Mouse (Mus musculus) G1E (cell line): ENCODE results near the gene Fgfr2.

Experiments used
- CTCF ChIP-seq: IDR thresholded peaks from 2 replicates; pipeline ENCODE4 v1.5.1; 2012; ENCODE audit warnings: low read depth, low read length, inconsistent platforms, mixed read lengths
- POLR2AphosphoS5 ChIP-seq: IDR thresholded peaks from 2 replicates; pipeline ENCODE4 v1.6.1; 2012; ENCODE audit warnings: low read depth, low read length, inconsistent platforms; ENCODE audit not compliant: insufficient replicate concordance
- TAL1 ChIP-seq: conservative IDR thresholded peaks from 2 replicates; pipeline ENCODE4 v1.6.1; 2012; ENCODE audit warnings: low read depth, low read length, inconsistent platforms, mixed read lengths

DNA sequence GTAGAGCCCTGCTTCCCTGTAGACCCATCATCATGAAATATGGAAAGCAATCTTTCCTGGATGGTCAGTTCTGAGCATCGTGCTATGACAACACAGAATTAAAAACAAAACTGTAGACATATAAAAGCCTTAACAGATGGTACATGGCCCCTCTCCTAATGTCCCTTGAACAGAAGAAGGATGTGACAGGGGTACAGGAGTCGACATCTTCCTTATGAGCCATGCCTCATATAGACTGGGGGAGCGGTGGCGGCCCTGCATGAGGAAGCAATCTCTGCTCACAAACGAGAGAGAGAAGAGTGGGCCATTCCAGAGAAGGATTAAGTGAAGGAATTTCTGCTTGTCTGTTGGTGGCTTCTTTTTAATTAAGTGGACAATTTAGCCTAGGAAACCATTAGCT lies 864.9 kb downstream of the Fgfr2 start:
- TF ChIP-seq CTCF (no peak), TAL1 (no peak), POLR2AphosphoS5 (no peak)
